Mouse (Mus musculus): ENCODE data around the gene 1700023F06Rik.

GRCm38 (mm10) chr11:103173771-103174344 lies 34.5 kb downstream of the 1700023F06Rik start:
- TF ChIP-seq POLR2A (IDR thresholded peaks at IDR 0.05; ENCODE audit: insufficient read depth, low read length) (no peak), EP300 (IDR thresholded peaks at IDR 0.05; ENCODE audit: insufficient read depth, low read depth, low read length) (no peak)

Data from ES-Bruce4 (cell line).